Mouse (Mus musculus) midbrain, embryonic 12.5 days (tissue): ENCODE data around the gene Cby1. TPM values are rescaled to one million over a fixed set of nuclear protein-coding genes. Genes with fewer than 3 reads are reported as not detected.

Experiments
- ATAC-seq: fragments of 200-750 bp; cut with Nextera tagmentation; 2 replicates; pipeline ENCODE4 v1.8.0; 2017; ENCODE audit warnings: low read depth, moderate TSS enrichment, moderate library complexity; ENCODE audit not compliant: low FRiP score
- H3K27ac ChIP-seq: fragments of 300-500 bp; sonication (generic); replicated peaks from 2 replicates; pipeline ENCODE4 v1.5.1; 2016; ENCODE audit warnings: mild to moderate bottlenecking
- H3K27me3 ChIP-seq: fragments of 300-500 bp; sonication (generic); 2 replicates; pipeline ENCODE4 v1.6.1; 2016; ENCODE audit warnings: mild to moderate bottlenecking
- H3K36me3 ChIP-seq: fragments of 300-500 bp; sonication (generic); 2 replicates; pipeline ENCODE4 v1.6.1; 2016
- H3K4me1 ChIP-seq: fragments of 300-500 bp; sonication (generic); 2 replicates; pipeline ENCODE4 v1.6.1; 2016
- H3K4me2 ChIP-seq: fragments of 300-500 bp; sonication (generic); replicated peaks from 2 replicates; pipeline ENCODE4 v1.6.1; 2016; ENCODE audit warnings: mild to moderate bottlenecking, moderate library complexity
- H3K4me3 ChIP-seq: fragments of 300-500 bp; sonication (generic); 2 replicates; pipeline ENCODE4 v1.5.1; 2016; ENCODE audit warnings: mild to moderate bottlenecking
- H3K9ac ChIP-seq: fragments of 300-500 bp; sonication (generic); replicated peaks from 2 replicates; pipeline ENCODE4 v1.6.1; 2016; ENCODE audit warnings: mild to moderate bottlenecking, moderate library complexity
- H3K9me3 ChIP-seq: fragments of 300-500 bp; sonication (generic); 2 replicates; pipeline ENCODE4 v1.6.1; 2016; ENCODE audit warnings: mild to moderate bottlenecking
- WGBS: fragments of 180-500 bp; shearing (Covaris S2); methylation state at CpG from one replicate; pipeline ENCODE4 v1.1.7; 2016; 5-methylcytosine and 5-hydroxymethylcytosine counted together
- polyA plus RNA-seq: library from polyadenylated mRNA; unstranded; fragments of >200 nt; fragmentation: Nextera tagmentation; extraction: Ambion mirVana; gene quantifications from 2 replicates; pipeline ENCODE4 v1.2.1, GENCODE M21; 2016

Gene Cby1
- polyA plus RNA-seq, 1 experiment from 2014 or later = 82.0 TPM

DNA sequence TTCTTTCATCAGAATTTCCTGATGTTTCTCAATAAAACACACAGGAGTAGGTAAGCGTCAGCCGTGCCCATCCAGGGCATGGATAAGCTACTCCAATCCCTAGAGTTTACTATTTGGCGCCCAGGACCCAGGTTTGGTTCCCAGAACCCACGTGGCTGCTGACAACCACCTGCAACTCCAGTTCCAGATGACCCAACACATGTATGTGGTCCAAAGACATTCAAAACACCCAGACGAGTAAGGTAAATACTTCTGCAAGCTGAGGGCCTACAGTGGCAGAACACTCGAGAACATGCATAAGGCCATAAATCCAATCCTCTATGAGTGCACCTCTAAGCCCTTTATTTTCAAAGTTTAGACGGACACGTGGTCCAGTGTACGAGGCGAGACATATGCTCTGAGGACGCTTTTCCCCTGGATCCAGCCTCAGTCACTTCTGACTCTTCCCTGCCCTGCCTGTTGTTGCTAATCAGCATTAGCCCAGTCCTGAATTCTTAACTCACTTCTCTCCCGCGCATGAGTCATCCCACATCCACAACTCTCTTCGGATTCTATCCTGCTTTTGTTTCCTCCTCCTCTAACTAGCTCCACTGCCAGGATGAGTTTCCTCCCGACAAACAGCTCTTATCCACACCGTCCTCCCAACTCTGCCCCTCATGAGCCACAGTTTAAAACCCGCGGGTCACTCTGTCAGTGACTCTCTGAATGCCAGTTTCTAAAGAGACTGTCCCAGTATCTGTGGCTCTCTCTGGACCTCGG is 24.9 kb downstream of the Cby1 start:
- peaks cover 44% of the 10 kb centered on the region for H3K4me1 ChIP-seq

DNA sequence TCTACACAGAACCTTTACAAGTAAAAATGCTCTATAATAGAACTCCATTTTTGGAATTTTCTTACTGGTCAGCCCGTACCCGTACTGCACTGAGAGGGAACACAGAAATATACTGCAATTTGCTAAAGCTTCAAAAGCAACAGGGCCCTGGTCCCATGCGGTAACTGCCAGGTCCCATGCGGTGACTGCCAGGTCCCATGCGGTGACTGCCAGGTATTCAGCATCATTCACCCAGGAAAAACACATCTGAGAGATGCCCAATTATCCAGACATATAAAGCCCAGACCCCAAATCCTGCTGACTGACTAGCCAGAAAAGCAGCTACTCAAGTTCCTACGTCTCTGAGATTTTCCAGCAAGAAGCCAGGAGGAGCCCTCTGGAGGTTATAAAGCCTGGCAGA is 25.6 kb downstream of the Cby1 start:
- Histone ChIP-seq H3K27ac (no peak overlapping the region), H3K4me1 (peaks cover 45% of the 10 kb centered on the region), H3K4me3 (peak overlapping the region; percentile 89; the same call in 1 of the 2 replicates), H3K27me3 (0 out of 2 replicates have a peak, but pooled peaks cover 4% of the 10 kb centered on the region), H3K9me3 (no peaks in the 10 kb centered on the region), H3K4me2 (peak overlapping the region; percentile 80), H3K36me3 (no peaks in the 10 kb centered on the region), H3K9ac (peak overlapping the region; percentile 84; the same call in 1 of the 2 replicates)
- 92% methylated on average over 6 of the region's 6 CpGs for WGBS
- no peak for ATAC-seq

More for the DNA sequence above, 24.9 kb downstream of the Cby1 start:
- H3K9me3 ChIP-seq = no peaks in the 10 kb centered on the region
- no peak overlapping the region for H3K27ac ChIP-seq
- H3K4me2 ChIP-seq = peak overlapping the region; percentile 80
- no peaks in the 10 kb centered on the region for H3K36me3 ChIP-seq
- H3K27me3 ChIP-seq = no peaks in the 10 kb centered on the region
- no peak overlapping the region for H3K4me3 ChIP-seq
- no peak for ATAC-seq
- peak overlapping the region; percentile 84; the same call in 1 of the 2 replicates for H3K9ac ChIP-seq
- 78% methylated on average over 19 of the region's 19 CpGs for WGBS

DNA sequence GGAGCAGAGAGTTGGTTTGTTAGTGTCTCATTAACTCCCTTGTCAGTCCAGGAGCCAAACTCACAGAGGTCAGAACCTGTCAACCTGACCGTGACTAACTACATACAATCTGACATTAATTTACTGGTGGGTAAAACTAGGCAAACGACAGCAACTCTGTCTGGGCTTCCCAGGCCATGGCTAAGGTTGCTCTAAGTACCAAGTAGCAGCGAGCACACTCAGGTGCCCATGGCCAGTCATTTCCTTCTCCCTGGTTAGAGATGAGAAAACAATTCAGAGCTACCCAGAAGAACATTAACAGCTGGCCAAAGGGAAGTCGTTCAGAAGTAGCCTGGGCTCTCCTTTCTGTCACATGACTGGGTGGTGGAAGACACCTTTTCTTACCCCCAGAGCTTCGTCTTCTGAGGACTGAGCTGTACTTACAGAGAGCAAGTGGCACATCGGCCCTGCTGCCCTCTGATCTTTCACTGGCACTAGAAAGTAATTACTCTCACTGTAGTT is 26.2 kb downstream of the Cby1 start:
- Histone ChIP-seq H3K27ac (no peak overlapping the region), H3K9me3 (no peaks in the 10 kb centered on the region), H3K4me1 (peaks cover 51% of the 10 kb centered on the region), H3K4me3 (peak overlapping the region; percentile 89), H3K9ac (peak overlapping the region; percentile 84), H3K4me2 (peak overlapping the region; percentile 80), H3K27me3 (0 out of 2 replicates have a peak, but pooled peaks cover 4% of the 10 kb centered on the region), H3K36me3 (no peaks in the 10 kb centered on the region)
- 66% methylated on average over 6 of the region's 6 CpGs for WGBS
- no peak for ATAC-seq

DNA sequence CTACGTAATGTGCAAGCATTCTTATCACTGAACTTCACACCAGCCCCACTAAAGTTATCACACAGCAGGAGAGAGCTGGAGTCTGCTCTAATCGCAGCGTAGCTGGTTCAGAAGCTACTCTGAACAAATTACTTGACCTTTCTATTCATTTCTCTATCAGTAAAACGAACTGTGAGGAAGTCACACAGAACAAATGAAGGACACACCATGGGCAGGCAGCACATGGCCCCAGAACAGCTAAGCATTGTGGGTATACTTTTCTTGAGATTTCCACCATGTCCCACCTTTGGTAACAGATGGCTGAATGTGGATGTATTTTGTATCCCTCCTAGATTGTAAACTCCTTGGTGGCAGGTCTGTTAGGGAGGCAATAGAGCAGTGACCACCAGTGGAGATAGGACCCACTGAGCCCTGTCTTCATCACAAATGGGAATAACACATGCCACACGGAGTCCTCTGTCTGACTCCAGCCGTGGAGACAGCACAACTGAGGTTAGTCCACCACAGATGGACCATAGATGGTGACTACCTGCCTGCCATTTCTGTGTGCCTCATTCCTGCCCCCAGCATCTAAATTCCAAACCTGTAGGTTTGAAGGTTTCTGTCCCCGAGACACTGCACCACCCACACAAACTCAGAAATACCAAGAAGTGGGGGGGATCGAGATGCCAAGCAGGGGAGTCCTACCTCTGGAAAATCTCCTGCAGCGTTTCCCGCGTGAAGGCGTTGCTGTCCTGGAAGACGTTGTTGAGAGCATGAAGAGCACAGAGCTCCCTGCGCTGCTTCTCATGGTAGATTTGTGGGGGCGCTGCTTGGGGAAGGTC is 27.3 kb downstream of the Cby1 start:
- Histone ChIP-seq H3K36me3 (no peaks in the 10 kb centered on the region), H3K9me3 (no peaks in the 10 kb centered on the region), H3K9ac (peak overlapping the region; percentile 84), H3K4me1 (peaks cover 51% of the 10 kb centered on the region), H3K4me2 (peak overlapping the region; percentile 80), H3K27ac (no peak overlapping the region), H3K4me3 (peak overlapping the region; percentile 89), H3K27me3 (0 out of 2 replicates have a peak, but pooled peaks cover 4% of the 10 kb centered on the region)
- ATAC-seq = no peak
- 24% methylated on average over 15 of the region's 15 CpGs for WGBS

DNA sequence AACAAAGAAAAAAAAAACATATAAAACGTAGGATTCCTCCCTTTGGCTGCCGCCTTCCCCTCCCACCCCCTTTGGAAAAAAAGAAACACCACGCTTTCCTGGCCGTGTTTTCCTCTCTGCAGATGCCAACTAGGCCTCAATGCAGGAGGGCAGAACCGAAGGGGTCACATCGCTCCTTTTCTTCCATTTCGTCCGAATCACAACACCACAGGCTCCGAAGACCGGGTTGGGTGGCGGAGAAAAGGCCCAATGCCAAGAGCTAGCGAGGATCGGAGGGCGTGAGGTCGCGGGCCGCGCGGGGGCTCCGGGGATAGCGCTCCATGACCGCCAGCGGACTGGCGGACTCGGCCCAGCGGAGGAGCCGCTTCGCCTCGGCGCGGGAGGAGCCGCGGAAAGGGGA is 28.2 kb downstream of the Cby1 start:
- under 1% methylated on average over 30 of the region's 33 CpGs for WGBS
- no peaks in the 10 kb centered on the region for H3K36me3 ChIP-seq
- H3K9ac ChIP-seq = peak overlapping the region; percentile 84
- H3K27ac ChIP-seq = peak overlapping the region; percentile 93
- H3K4me2 ChIP-seq = peak overlapping the region; percentile 80
- H3K27me3 ChIP-seq = 0 out of 2 replicates have a peak, but pooled peaks cover 4% of the 10 kb centered on the region
- no peaks in the 10 kb centered on the region for H3K9me3 ChIP-seq
- H3K4me3 ChIP-seq = peak overlapping the region; percentile 89
- no peak for ATAC-seq
- H3K4me1 ChIP-seq = peaks cover 59% of the 10 kb centered on the region

DNA sequence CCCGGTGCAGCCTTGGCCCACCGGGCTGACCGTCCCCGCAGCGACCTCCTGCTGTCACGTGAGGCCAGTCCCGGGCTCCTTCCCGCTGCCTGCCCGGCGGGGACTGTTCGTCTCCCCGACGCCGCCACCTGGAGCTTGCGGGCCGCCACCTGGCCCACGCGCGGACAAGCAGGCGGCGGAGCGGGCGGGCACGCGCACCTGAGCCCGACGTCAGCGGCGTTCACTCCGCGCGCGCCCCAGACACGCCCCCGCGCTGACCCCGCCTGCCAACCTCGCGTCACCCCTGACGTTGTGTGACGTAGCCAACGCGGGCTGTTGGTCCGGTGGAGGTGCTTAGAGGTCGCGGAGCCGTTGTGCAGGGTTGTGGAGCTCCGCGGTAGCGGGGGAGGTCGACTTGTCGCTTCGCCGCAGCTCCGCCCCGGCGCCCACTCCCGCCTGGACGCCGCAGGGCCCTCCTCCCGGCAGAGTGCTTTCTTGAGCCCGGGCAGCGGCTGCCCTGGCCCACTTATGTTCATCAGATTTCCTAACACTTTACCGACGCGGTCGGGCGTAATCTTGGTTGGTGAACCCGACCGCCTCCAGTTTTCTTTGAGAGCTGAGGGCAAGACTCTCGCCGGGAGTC is 28.8 kb downstream of the Cby1 start, which contains the start of gene Josd1:
Josd1 (minus strand) TSS at position 274 of the 622 bp plus-strand sequence.
- ATAC-seq = peak; percentile 59
- no peaks in the 10 kb centered on the region for H3K36me3 ChIP-seq
- H3K27me3 ChIP-seq = 0 out of 2 replicates have a peak, but pooled peaks cover 4% of the 10 kb centered on the region
- H3K4me3 ChIP-seq = peak within 1 kb of the TSS; percentile 89
- H3K4me1 ChIP-seq = peaks cover 65% of the 10 kb centered on the region
- peak within 1 kb of the TSS; percentile 84 for H3K9ac ChIP-seq
- under 1% methylated on average over 72 of the region's 72 CpGs for WGBS
- H3K4me2 ChIP-seq = peak within 1 kb of the TSS; percentile 80
- H3K9me3 ChIP-seq = no peaks in the 10 kb centered on the region
- peak within 1 kb of the TSS; percentile 93 for H3K27ac ChIP-seq

DNA sequence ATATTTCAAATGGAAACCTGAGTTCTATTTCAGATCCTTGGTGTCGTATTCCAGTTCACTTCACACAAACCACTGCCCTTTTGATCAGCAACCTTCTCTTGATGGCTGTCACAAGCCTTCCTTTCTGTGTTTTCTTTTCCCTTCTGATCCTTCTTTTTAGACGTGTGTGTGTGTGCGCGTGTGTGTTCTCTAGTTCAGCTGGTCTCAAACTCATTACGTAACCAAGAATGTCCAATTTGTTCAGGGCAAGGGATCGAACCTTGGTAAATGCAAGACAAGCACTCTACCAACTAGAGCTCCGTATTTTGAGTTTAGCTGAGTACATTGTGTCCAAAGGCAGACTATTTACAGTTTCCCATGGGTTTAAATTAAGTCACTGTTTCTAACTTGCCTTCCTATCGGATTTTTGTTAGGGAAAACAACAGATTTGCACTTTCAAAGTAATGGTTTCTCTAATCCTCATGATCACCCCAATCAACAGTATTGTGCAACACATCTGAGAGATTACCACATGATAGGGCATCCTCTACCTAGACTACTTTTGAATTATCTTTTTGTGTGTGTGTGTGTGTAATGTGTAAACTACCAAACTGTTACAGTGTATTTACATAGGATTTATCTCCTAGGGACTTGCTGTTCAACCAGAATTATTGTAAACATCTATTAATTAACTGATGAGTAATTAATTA is 29.4 kb downstream of the Cby1 start:
- Histone ChIP-seq H3K27ac (peak overlapping the region; percentile 93), H3K4me1 (peaks cover 65% of the 10 kb centered on the region), H3K9me3 (no peaks in the 10 kb centered on the region), H3K4me3 (peak overlapping the region; percentile 89), H3K4me2 (peak overlapping the region; percentile 80), H3K9ac (peak overlapping the region; percentile 84), H3K36me3 (no peaks in the 10 kb centered on the region), H3K27me3 (0 out of 2 replicates have a peak, but pooled peaks cover 4% of the 10 kb centered on the region)
- ATAC-seq = no peak
- 7% methylated on average over 8 of the region's 8 CpGs for WGBS

DNA sequence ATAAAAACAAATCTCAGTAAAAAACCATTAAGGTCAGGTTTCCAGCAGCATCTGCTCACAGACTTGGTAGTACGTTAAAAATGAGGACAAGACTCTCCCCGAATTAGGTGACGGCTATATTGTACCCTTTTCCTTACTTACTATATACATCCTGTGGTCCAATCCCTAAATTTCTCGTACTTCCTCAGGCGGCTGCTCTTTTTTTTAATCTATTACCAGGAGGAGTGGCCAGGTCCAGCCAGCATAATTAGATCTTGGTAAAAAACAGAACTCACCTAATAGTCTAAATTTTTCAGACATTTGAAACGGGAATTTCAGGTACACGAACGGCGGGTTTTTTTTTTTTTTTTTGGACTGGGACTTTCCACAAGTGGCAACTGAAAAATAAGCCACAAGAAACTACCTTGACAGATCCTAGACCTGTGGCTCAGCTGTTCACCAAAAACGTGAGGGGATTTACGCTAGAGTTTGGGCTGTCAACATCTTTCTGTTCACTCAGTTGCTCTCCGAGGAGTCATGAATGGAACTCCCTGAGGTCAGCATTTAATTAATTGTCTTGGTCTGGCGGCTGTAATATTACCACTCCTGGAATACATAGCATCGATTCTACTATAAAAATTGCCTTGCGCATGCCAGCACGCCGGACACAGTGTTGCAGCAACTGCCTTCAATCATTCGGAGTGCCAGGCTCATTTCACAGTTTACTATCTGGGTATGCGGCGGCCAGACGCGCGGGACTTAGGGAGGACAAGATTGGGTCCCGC is 30.8 kb downstream of the Cby1 start:
- Histone ChIP-seq H3K27me3 (0 out of 2 replicates have a peak, but pooled peaks cover 4% of the 10 kb centered on the region), H3K4me2 (peak overlapping the region; percentile 57), H3K9ac (no peak overlapping the region), H3K27ac (peak overlapping the region; percentile 26; the same call in 1 of the 2 replicates), H3K9me3 (no peaks in the 10 kb centered on the region), H3K36me3 (peaks cover 4% of the 10 kb centered on the region; the same call in 1 of the 2 replicates), H3K4me1 (peaks cover 52% of the 10 kb centered on the region), H3K4me3 (peak overlapping the region; percentile 94)
- 17% methylated on average over 24 of the region's 24 CpGs for WGBS
- ATAC-seq = no peak

DNA sequence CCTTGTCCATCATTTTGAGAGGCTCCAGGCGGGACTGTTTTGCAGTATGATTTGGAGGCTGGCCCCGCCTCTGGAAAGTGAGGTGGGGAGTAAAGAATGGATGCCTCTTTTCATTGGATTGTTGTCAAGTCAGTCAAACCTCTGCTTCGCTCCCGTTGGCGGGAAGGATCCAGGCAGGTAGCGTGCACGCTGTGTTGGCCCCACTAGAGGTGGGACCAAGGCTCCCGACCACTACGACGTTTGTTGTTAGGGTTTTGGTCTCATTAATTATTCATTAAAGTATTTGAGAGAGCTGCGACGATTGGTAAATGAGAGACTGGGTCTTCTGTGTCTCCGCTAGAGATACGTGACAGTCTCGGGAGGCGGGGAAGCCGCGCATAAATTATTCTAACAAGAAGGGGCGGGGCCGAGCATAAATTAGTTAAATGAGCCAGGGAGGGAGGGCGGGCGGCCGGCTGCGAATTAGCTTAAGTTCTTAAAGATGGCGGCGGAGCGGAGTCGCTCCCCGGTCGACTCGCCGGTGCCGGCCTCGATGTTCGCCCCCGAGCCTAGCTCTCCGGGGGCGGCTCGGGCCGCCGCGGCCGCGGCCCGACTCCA is 31.5 kb downstream of the Cby1 start, which contains the start of gene Gtpbp1:
Gtpbp1 (plus strand) TSS at position 420 of the 597 bp plus-strand sequence.
- peak; percentile 97 for ATAC-seq
- 0 out of 2 replicates have a peak, but pooled peaks cover 4% of the 10 kb centered on the region for H3K27me3 ChIP-seq
- H3K9me3 ChIP-seq = no peaks in the 10 kb centered on the region
- H3K4me1 ChIP-seq = peaks cover 45% of the 10 kb centered on the region
- peak within 1 kb of the TSS; percentile 98 for H3K4me2 ChIP-seq
- H3K36me3 ChIP-seq = peaks cover 5% of the 10 kb centered on the region; the same call in 1 of the 2 replicates
- peak within 1 kb of the TSS; percentile 88 for H3K9ac ChIP-seq
- H3K27ac ChIP-seq = peak within 1 kb of the TSS; percentile 89
- peak within 1 kb of the TSS; percentile 94 for H3K4me3 ChIP-seq
- WGBS = under 1% methylated on average over 45 of the region's 45 CpGs

DNA sequence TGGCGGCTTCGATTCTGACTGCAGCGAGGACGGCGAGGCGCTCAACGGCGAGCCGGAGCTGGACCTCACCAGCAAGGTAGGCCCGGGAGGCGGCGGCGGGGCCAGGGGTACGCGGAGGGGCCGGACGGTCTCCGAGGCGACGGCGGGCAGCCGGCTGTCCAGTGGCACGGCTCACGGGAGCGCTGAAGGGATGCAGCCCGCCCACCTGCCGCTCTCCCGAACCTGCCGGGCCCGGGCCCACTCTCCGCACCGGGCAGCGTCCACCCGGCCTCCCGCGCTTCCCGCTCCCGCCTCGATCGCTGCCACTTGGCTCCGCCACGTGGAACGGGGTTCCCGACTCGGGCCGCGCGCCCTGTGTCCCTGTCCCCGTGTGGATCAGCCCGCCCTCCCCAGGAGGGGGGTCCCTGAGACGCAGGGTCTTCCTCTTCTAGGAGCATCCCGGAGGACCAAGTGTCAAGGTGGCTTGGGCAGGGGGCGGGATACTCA is 32.1 kb downstream of the Cby1 start:
- 0 out of 2 replicates have a peak, but pooled peaks cover 4% of the 10 kb centered on the region for H3K27me3 ChIP-seq
- H3K9ac ChIP-seq = peak overlapping the region; percentile 88
- peak overlapping the region; percentile 94 for H3K4me3 ChIP-seq
- no peaks in the 10 kb centered on the region for H3K9me3 ChIP-seq
- H3K36me3 ChIP-seq = peaks cover 6% of the 10 kb centered on the region; the same call in 1 of the 2 replicates
- peak overlapping the region; percentile 89 for H3K27ac ChIP-seq
- H3K4me2 ChIP-seq = peak overlapping the region; percentile 98
- WGBS = 1% methylated on average over 40 of the region's 53 CpGs
- peak; percentile 35 for ATAC-seq
- H3K4me1 ChIP-seq = peaks cover 39% of the 10 kb centered on the region
